Mouse (Mus musculus) lung, embryonic 15.5 days (tissue): ENCODE measurements around the gene Bola1. TPM values are rescaled to one million over a fixed set of nuclear protein-coding genes. Genes with fewer than 3 reads are reported as not detected.
A peak's percentile ranks its signal among the peaks of the same experiment; 100 is the strongest.
"Not testable (repeated sequence)": the region's sequence is repeated elsewhere in the genome, so short reads cannot be mapped to it uniquely, and the experiment has no call there.

Source experiments
- ATAC-seq: fragments of 200-750 bp; cut with Nextera tagmentation; 2 replicates; pipeline ENCODE4 v1.8.0; 2017; ENCODE audit warnings: moderate number of reproducible peaks, borderline replicate concordance; ENCODE audit not compliant: low FRiP score, low TSS enrichment; ENCODE audit errors: extremely low read depth
- H3K27ac ChIP-seq: fragments of 300-500 bp; sonication (generic); 2 replicates; pipeline ENCODE4 v1.5.1; 2015; ENCODE audit warnings: moderate library complexity, mild to moderate bottlenecking, inconsistent platforms
- H3K27me3 ChIP-seq: fragments of 300-500 bp; sonication (generic); 2 replicates; pipeline ENCODE4 v1.6.1; 2015; ENCODE audit warnings: inconsistent platforms
- H3K36me3 ChIP-seq: fragments of 300-500 bp; sonication (generic); 2 replicates; pipeline ENCODE4 v1.6.1; 2015; ENCODE audit warnings: inconsistent platforms
- H3K4me1 ChIP-seq: fragments of 300-500 bp; sonication (generic); 2 replicates; pipeline ENCODE4 v1.6.1; 2015; ENCODE audit warnings: inconsistent platforms
- H3K4me2 ChIP-seq: fragments of 300-500 bp; sonication (generic); 2 replicates; pipeline ENCODE4 v1.6.1; 2015; ENCODE audit warnings: inconsistent platforms, mild to moderate bottlenecking, moderate library complexity
- H3K4me3 ChIP-seq: fragments of 300-500 bp; sonication (generic); 2 replicates; pipeline ENCODE4 v1.5.1; 2015; ENCODE audit warnings: mild to moderate bottlenecking, inconsistent platforms
- H3K9ac ChIP-seq: fragments of 300-500 bp; sonication (generic); 2 replicates; pipeline ENCODE4 v1.6.1; 2015; ENCODE audit warnings: inconsistent platforms
- H3K9me3 ChIP-seq: fragments of 300-500 bp; sonication (generic); 2 replicates; pipeline ENCODE4 v1.6.1; 2016; ENCODE audit warnings: inconsistent platforms
- whole genome bisulfite sequencing: fragments of 180-500 bp; shearing (Covaris S2); methylation state at CpG from one replicate; pipeline ENCODE4 v1.1.7; 2015; 5-methylcytosine and 5-hydroxymethylcytosine counted together
- polyA plus RNA-seq: library from polyadenylated mRNA; unstranded; fragments of >200 nt; fragmentation: Nextera tagmentation; extraction: Ambion mirVana; gene quantifications from 2 replicates; pipeline ENCODE4 v1.2.1, GENCODE M21; 2015

Gene Bola1
- polyA plus RNA-seq, 1 experiment from 2014 or later: 56.8 TPM

- Histone ChIP-seq H3K9me3 (no peaks in the 10 kb centered on the region), H3K4me1 (peaks cover 24% of the 10 kb centered on the region), H3K9ac (no peak overlapping the region), H3K27ac (no peak overlapping the region), H3K4me2 (no peak overlapping the region), H3K36me3 (no peaks in the 10 kb centered on the region), H3K4me3 (no peak overlapping the region), H3K27me3 (peaks cover 16% of the 10 kb centered on the region)
- no peak for ATAC-seq
- WGBS: 89% methylated on average over 5 of the region's 5 CpGs
These were observed 40.7 kb upstream of the Bola1 start for GRCm38 (mm10) chr3:96260220-96260619.

- Histone ChIP-seq H3K36me3 (no peaks in the 10 kb centered on the region), H3K27me3 (peaks cover 40% of the 10 kb centered on the region), H3K27ac (no peak overlapping the region), H3K4me1 (peaks cover 11% of the 10 kb centered on the region), H3K9me3 (no peaks in the 10 kb centered on the region), H3K4me2 (no peak overlapping the region), H3K9ac (no peak overlapping the region), H3K4me3 (no peak overlapping the region)
- 52% methylated on average over 3 of the region's 3 CpGs for WGBS
- ATAC-seq: no peak
These were observed 37.7 kb upstream of the Bola1 start for GRCm38 (mm10) chr3:96257190-96257589.

GRCm38 (mm10) chr3:96255926-96256593, 36.6 kb upstream of the Bola1 start:
- no peak overlapping the region for H3K27ac ChIP-seq
- H3K36me3 ChIP-seq: no peaks in the 10 kb centered on the region
- H3K9ac ChIP-seq: no peak overlapping the region
- no peak overlapping the region for H3K4me2 ChIP-seq
- WGBS: 54% methylated on average over 5 of the region's 5 CpGs
- ATAC-seq: no peak
- no peaks in the 10 kb centered on the region for H3K9me3 ChIP-seq
- H3K4me3 ChIP-seq: no peak overlapping the region
- peaks cover 41% of the 10 kb centered on the region for H3K27me3 ChIP-seq
- 0 out of 2 replicates have a peak, but pooled peaks cover 4% of the 10 kb centered on the region for H3K4me1 ChIP-seq

- WGBS: 38% methylated on average over 10 of the region's 10 CpGs
These were observed 35.3 kb upstream of the Bola1 start for GRCm38 (mm10) chr3:96254683-96255355.

GRCm38 (mm10) chr3:96251787-96252186, 32.3 kb upstream of the Bola1 start:
- no peak overlapping the region for H3K9ac ChIP-seq
- H3K27ac ChIP-seq: no peak overlapping the region
- H3K9me3 ChIP-seq: no peaks in the 10 kb centered on the region
- H3K4me3 ChIP-seq: no peak overlapping the region
- WGBS: 83% methylated on average over 3 of the region's 3 CpGs
- no peak overlapping the region for H3K4me2 ChIP-seq
- peaks cover 34% of the 10 kb centered on the region for H3K27me3 ChIP-seq
- H3K4me1 ChIP-seq: peaks cover 21% of the 10 kb centered on the region
- no peaks in the 10 kb centered on the region for H3K36me3 ChIP-seq
- no peak for ATAC-seq

More at GRCm38 (mm10) chr3:96254683-96255355, 35.3 kb upstream of the Bola1 start:
- Histone ChIP-seq H3K4me1 (0 out of 2 replicates have a peak, but pooled peaks cover 4% of the 10 kb centered on the region), H3K9ac (no peak overlapping the region), H3K4me3 (no peak overlapping the region), H3K4me2 (no peak overlapping the region), H3K36me3 (no peaks in the 10 kb centered on the region), H3K27ac (no peak overlapping the region), H3K27me3 (peaks cover 41% of the 10 kb centered on the region), H3K9me3 (no peaks in the 10 kb centered on the region)
- no peak for ATAC-seq

GRCm38 (mm10) chr3:96250890-96251289, 31.4 kb upstream of the Bola1 start:
- Histone ChIP-seq H3K4me3 (no peak overlapping the region), H3K9ac (no peak overlapping the region), H3K4me2 (no peak overlapping the region), H3K27ac (no peak overlapping the region), H3K36me3 (no peaks in the 10 kb centered on the region), H3K4me1 (peaks cover 19% of the 10 kb centered on the region), H3K9me3 (no peaks in the 10 kb centered on the region), H3K27me3 (peaks cover 34% of the 10 kb centered on the region)
- WGBS: 74% methylated on average over 3 of the region's 3 CpGs
- ATAC-seq: no peak

GRCm38 (mm10) chr3:96249034-96249345, 29.5 kb upstream of the Bola1 start:
- H3K4me3 ChIP-seq: peak overlapping the region; percentile 46
- H3K9ac ChIP-seq: no peak overlapping the region
- H3K27me3 ChIP-seq: peaks cover 19% of the 10 kb centered on the region; the same call in 1 of the 2 replicates
- WGBS: 38% methylated on average over 4 of the region's 4 CpGs
- no peaks in the 10 kb centered on the region for H3K9me3 ChIP-seq
- no peak for ATAC-seq
- H3K27ac ChIP-seq: no peak overlapping the region
- H3K4me1 ChIP-seq: peaks cover 25% of the 10 kb centered on the region
- no peaks in the 10 kb centered on the region for H3K36me3 ChIP-seq
- peak overlapping the region; percentile 59 for H3K4me2 ChIP-seq

- Histone ChIP-seq H3K27ac (no peak overlapping the region), H3K4me3 (peak overlapping the region; percentile 46), H3K9me3 (no peaks in the 10 kb centered on the region), H3K27me3 (peaks cover 13% of the 10 kb centered on the region; the same call in 1 of the 2 replicates), H3K9ac (peak overlapping the region; percentile 37), H3K4me2 (peak overlapping the region; percentile 59), H3K36me3 (no peaks in the 10 kb centered on the region), H3K4me1 (peaks cover 31% of the 10 kb centered on the region)
- 35% methylated on average over 6 of the region's 6 CpGs for WGBS
- no peak for ATAC-seq
These were observed 28.9 kb upstream of the Bola1 start for GRCm38 (mm10) chr3:96248141-96249033.

- peak overlapping the region; percentile 59 for H3K4me2 ChIP-seq
- no peak for ATAC-seq
- WGBS: 2% methylated on average over 11 of the region's 11 CpGs
- H3K9me3 ChIP-seq: no peaks in the 10 kb centered on the region
- peak overlapping the region; percentile 46 for H3K4me3 ChIP-seq
- H3K9ac ChIP-seq: peak overlapping the region; percentile 37
- H3K27ac ChIP-seq: peak overlapping the region; percentile 49
- H3K36me3 ChIP-seq: no peaks in the 10 kb centered on the region
- peaks cover 34% of the 10 kb centered on the region for H3K4me1 ChIP-seq
- H3K27me3 ChIP-seq: peaks cover 5% of the 10 kb centered on the region; the same call in 1 of the 2 replicates
These were observed 28.0 kb upstream of the Bola1 start for GRCm38 (mm10) chr3:96247356-96248140.

- 0% methylated on average over 6 of the region's 47 CpGs for WGBS
- Histone ChIP-seq H3K4me3 (peak within 1 kb of the TSS; percentile 46), H3K4me2 (peak within 1 kb of the TSS; percentile 59), H3K4me1 (peaks cover 34% of the 10 kb centered on the region), H3K9ac (peak within 1 kb of the TSS; percentile 37), H3K27ac (peak within 1 kb of the TSS; percentile 83)
- H3K27me3 ChIP-seq, H3K9me3 ChIP-seq, H3K36me3 ChIP-seq: not testable (repeated sequence)
- ATAC-seq: peak; percentile 94
These were observed 26.9 kb upstream of the Bola1 start, which contains the start of gene Hist2h3c1 for GRCm38 (mm10) chr3:96246427-96246856. Gene Hist2h3c1 (plus strand): TSS chr3:96246685.

- not testable (repeated sequence) for H3K36me3 ChIP-seq, H3K4me2 ChIP-seq, ATAC-seq, H3K27me3 ChIP-seq, H3K9me3 ChIP-seq
- peak overlapping the region; percentile 34 for H3K4me3 ChIP-seq
- H3K9ac ChIP-seq: 0 out of 2 replicates have a peak overlapping the region, but pooled peaks have one; percentile 29
- 0% methylated on average over 12 of the region's 21 CpGs for WGBS
- H3K27ac ChIP-seq: peak overlapping the region; percentile 83
- H3K4me1 ChIP-seq: peaks cover 37% of the 10 kb centered on the region
These were observed 26.5 kb upstream of the Bola1 start for GRCm38 (mm10) chr3:96246018-96246417.
